Mouse (Mus musculus) gastrocnemius, postnatal 14 days (tissue): ENCODE measurements around the gene Myrf. TPM values are rescaled to one million over a fixed set of nuclear protein-coding genes. Genes with fewer than 3 reads are reported as not detected.

Experiments
- DNase-seq: peaks from one replicate; pipeline ENCODE4 v3.0.0; 2021; ENCODE audit warnings: mixed read lengths
- intact Hi-C: fragments of 180-260 bp; cut with DNase I; formaldehyde crosslinking; loops from one replicate; pipeline ENCODE4 v1.15.1; 2025; ENCODE audit warnings: low total_unique reads
- total RNA-seq, 2 experiments: library from RNA; stranded (reverse); gene quantifications; 2 replicates each; pipeline ENCODE4 v1.2.3; 2021

Myrf gene
- total RNA-seq, 2 experiments from 2014 or later: 0.08 TPM; not detected in 1

GRCm38 (mm10) chr19:10261369-10261768 lies 20.8 kb upstream of the Myrf start:
- DNase-seq: peak; percentile 49
- intact Hi-C loops: no loop called here

GRCm38 (mm10) chr19:10258279-10259011 lies 17.9 kb upstream of the Myrf start:
- DNase-seq: peak; percentile 82
- intact Hi-C loops: loop anchor here (5.0 to 10.0 kb wide), 2 partner anchors 179 to 226 kb away; partner anchors contain the start of gene Ppp1r32

GRCm38 (mm10) chr19:10248128-10248527 lies 7.6 kb upstream of the Myrf start:
- intact Hi-C loops: no loop called here
- no peak for DNase-seq

- intact Hi-C loops: no loop called here
- no peak for DNase-seq
Observed at GRCm38 (mm10) chr19:10247165-10247564, 6.6 kb upstream of the Myrf start.

GRCm38 (mm10) chr19:10244183-10244582 lies 3.6 kb upstream of the Myrf start:
- intact Hi-C loops: no loop called here
- DNase-seq: peak; percentile 43

GRCm38 (mm10) chr19:10242916-10243315 lies 2.4 kb upstream of the Myrf start:
- DNase-seq: no peak
- intact Hi-C loops: no loop called here

GRCm38 (mm10) chr19:10239975-10240653 lies 434 bp downstream of the Myrf start:
- intact Hi-C loops: no loop called here
- DNase-seq: no peak

GRCm38 (mm10) chr19:10239419-10239818 lies 1.1 kb downstream of the Myrf start:
- intact Hi-C loops: no loop called here
- DNase-seq: no peak

GRCm38 (mm10) chr19:10238477-10238876 lies 2.1 kb downstream of the Myrf start:
- intact Hi-C loops: no loop called here
- DNase-seq: no peak

- no peak for DNase-seq
- intact Hi-C loops: no loop called here
Observed at GRCm38 (mm10) chr19:10235784-10236565, 4.6 kb downstream of the Myrf start.

GRCm38 (mm10) chr19:10232327-10233017 lies 8.1 kb downstream of the Myrf start:
- no peak for DNase-seq
- intact Hi-C loops: no loop called here

- intact Hi-C loops: no loop called here
- DNase-seq: no peak
Observed at GRCm38 (mm10) chr19:10231871-10232270, 8.7 kb downstream of the Myrf start.

- DNase-seq: no peak
- intact Hi-C loops: no loop called here
Observed at GRCm38 (mm10) chr19:10231016-10231415, 9.5 kb downstream of the Myrf start.

- DNase-seq: no peak
- intact Hi-C loops: no loop called here
Observed at GRCm38 (mm10) chr19:10225767-10226166, 14.8 kb downstream of the Myrf start.

- intact Hi-C loops: no loop called here
- no peak for DNase-seq
Observed at GRCm38 (mm10) chr19:10224637-10225453, 15.7 kb downstream of the Myrf start.

GRCm38 (mm10) chr19:10223561-10223960 lies 17.0 kb downstream of the Myrf start:
- intact Hi-C loops: no loop called here
- no peak for DNase-seq

- DNase-seq: no peak
- intact Hi-C loops: no loop called here
Observed at GRCm38 (mm10) chr19:10222656-10223055, 17.9 kb downstream of the Myrf start.

- DNase-seq: no peak
- intact Hi-C loops: no loop called here
Observed at GRCm38 (mm10) chr19:10221585-10221984, 19.0 kb downstream of the Myrf start.

- intact Hi-C loops: no loop called here
- no peak for DNase-seq
Observed at GRCm38 (mm10) chr19:10219593-10219992, 21.0 kb downstream of the Myrf start.
